Mouse (Mus musculus) hindbrain, embryonic 12.5 days (tissue): ENCODE data around the gene Cd27. TPM values are rescaled to one million over a fixed set of nuclear protein-coding genes. Genes with fewer than 3 reads are reported as not detected.

Experiments
- ATAC-seq: fragments of 200-750 bp; cut with Nextera tagmentation; 2 replicates; pipeline ENCODE4 v1.8.0; 2017; ENCODE audit warnings: moderate TSS enrichment; ENCODE audit not compliant: low FRiP score
- H3K27ac ChIP-seq: fragments of 300-500 bp; sonication (generic); 2 replicates; pipeline ENCODE4 v1.5.1; 2016; ENCODE audit warnings: mild to moderate bottlenecking
- H3K27me3 ChIP-seq: fragments of 300-500 bp; sonication (generic); 2 replicates; pipeline ENCODE4 v1.6.1; 2016; ENCODE audit warnings: mild to moderate bottlenecking
- H3K36me3 ChIP-seq: fragments of 300-500 bp; sonication (generic); 2 replicates; pipeline ENCODE4 v1.6.1; 2016; ENCODE audit warnings: mild to moderate bottlenecking
- H3K4me1 ChIP-seq: fragments of 300-500 bp; sonication (generic); 2 replicates; pipeline ENCODE4 v1.6.1; 2016
- H3K4me2 ChIP-seq: fragments of 300-500 bp; sonication (generic); replicated peaks from 2 replicates; pipeline ENCODE4 v1.6.1; 2016; ENCODE audit warnings: mild to moderate bottlenecking
- H3K4me3 ChIP-seq: fragments of 300-500 bp; sonication (generic); 2 replicates; pipeline ENCODE4 v1.5.1; 2016; ENCODE audit warnings: mild to moderate bottlenecking
- H3K9ac ChIP-seq: fragments of 300-500 bp; sonication (generic); 2 replicates; pipeline ENCODE4 v1.6.1; 2016; ENCODE audit warnings: mild to moderate bottlenecking, moderate library complexity
- H3K9me3 ChIP-seq: fragments of 300-500 bp; sonication (generic); replicated peaks from 2 replicates; pipeline ENCODE4 v1.6.1; 2016; ENCODE audit warnings: mild to moderate bottlenecking
- WGBS: fragments of 180-500 bp; shearing (Covaris S2); methylation state at CpG from one replicate; pipeline ENCODE4 v1.1.7; 2016; 5-methylcytosine and 5-hydroxymethylcytosine counted together
- polyA plus RNA-seq: library from polyadenylated mRNA; unstranded; fragments of >200 nt; fragmentation: Nextera tagmentation; extraction: Ambion mirVana; gene quantifications from 2 replicates; pipeline ENCODE4 v1.2.1, GENCODE M21; 2016

The Cd27 gene
- polyA plus RNA-seq, 1 experiment from 2014 or later, result 1.9 TPM

GRCm38 (mm10) chr6:125266091-125266490 is 29.3 kb upstream of the Cd27 start:
- H3K9ac ChIP-seq, result no peak overlapping the region
- H3K4me1 ChIP-seq, result no peaks in the 10 kb centered on the region
- no peaks in the 10 kb centered on the region for H3K9me3 ChIP-seq
- no peaks in the 10 kb centered on the region for H3K36me3 ChIP-seq
- H3K27ac ChIP-seq, result no peak overlapping the region
- H3K4me3 ChIP-seq, result no peak overlapping the region
- H3K4me2 ChIP-seq, result no peak overlapping the region
- ATAC-seq, result no peak
- peaks cover 9% of the 10 kb centered on the region; the same call in 1 of the 2 replicates for H3K27me3 ChIP-seq
- 68% methylated on average over 13 of the region's 13 CpGs for WGBS

DNA sequence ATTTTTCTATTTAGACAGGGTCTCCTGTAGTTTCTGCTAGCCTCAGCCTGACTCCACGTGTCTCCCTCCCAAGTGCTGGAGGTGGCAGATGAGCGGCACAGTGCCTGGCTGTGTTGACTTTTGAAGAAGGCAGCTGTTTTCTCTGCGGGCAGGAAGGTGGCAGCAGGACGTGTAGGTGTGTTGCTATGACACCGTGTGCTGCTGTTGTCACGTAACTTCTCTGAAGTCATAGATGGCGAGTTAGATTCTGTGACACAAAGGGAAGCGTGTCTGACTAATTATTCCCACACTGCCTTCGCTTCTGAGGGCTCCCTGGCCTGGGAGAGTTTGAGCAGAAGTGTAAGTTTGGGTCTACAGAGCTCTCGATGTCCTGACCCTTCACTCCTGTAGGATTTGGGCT is 28.4 kb upstream of the Cd27 start:
- 51% methylated on average over 10 of the region's 10 CpGs for WGBS
- Histone ChIP-seq H3K36me3 (no peaks in the 10 kb centered on the region), H3K27ac (no peak overlapping the region), H3K4me3 (no peak overlapping the region), H3K9me3 (no peaks in the 10 kb centered on the region), H3K27me3 (0 out of 2 replicates have a peak, but pooled peaks cover 1% of the 10 kb centered on the region), H3K9ac (no peak overlapping the region), H3K4me1 (no peaks in the 10 kb centered on the region), H3K4me2 (no peak overlapping the region)
- no peak for ATAC-seq

- Histone ChIP-seq H3K4me2 (no peak overlapping the region), H3K27me3 (no peaks in the 10 kb centered on the region), H3K4me1 (no peaks in the 10 kb centered on the region), H3K27ac (no peak overlapping the region), H3K4me3 (no peak overlapping the region), H3K9me3 (no peaks in the 10 kb centered on the region), H3K36me3 (no peaks in the 10 kb centered on the region), H3K9ac (no peak overlapping the region)
- ATAC-seq, result no peak
- 86% methylated on average over 9 of the region's 9 CpGs for WGBS
Measured at GRCm38 (mm10) chr6:125264219-125264618, 27.4 kb upstream of the Cd27 start.

DNA sequence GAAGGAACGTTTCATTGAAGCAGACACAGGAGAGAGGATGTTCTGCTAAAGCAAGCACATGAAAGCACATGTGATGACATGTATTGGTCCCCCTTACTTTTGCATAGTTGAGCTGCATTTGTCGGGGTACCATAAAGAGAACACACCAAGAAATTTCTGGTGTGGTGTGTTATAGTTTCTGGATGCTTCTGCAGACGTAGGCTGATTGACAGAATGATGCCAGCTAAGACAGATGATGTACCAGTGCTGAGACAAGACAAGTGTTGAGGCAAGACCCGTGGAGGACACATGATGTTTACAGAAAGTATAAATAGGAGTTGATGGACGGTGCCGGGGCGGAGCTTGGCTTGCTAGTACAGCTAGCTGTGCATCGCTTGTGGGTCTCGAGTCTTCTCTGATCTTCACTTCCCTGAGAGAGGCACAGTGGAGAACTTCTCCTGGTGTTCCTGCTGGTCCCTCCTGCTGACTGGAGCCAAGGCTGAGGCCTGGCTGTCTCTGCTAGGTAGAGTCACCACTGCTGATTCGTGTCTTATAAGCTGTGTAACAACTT is 23.3 kb upstream of the Cd27 start:
- Histone ChIP-seq H3K27ac (no peak overlapping the region), H3K27me3 (no peaks in the 10 kb centered on the region), H3K4me2 (no peak overlapping the region), H3K36me3 (no peaks in the 10 kb centered on the region), H3K9ac (no peak overlapping the region), H3K9me3 (no peaks in the 10 kb centered on the region), H3K4me1 (no peaks in the 10 kb centered on the region), H3K4me3 (no peak overlapping the region)
- ATAC-seq, result no peak
- WGBS, result 79% methylated on average over 10 of the region's 10 CpGs

DNA sequence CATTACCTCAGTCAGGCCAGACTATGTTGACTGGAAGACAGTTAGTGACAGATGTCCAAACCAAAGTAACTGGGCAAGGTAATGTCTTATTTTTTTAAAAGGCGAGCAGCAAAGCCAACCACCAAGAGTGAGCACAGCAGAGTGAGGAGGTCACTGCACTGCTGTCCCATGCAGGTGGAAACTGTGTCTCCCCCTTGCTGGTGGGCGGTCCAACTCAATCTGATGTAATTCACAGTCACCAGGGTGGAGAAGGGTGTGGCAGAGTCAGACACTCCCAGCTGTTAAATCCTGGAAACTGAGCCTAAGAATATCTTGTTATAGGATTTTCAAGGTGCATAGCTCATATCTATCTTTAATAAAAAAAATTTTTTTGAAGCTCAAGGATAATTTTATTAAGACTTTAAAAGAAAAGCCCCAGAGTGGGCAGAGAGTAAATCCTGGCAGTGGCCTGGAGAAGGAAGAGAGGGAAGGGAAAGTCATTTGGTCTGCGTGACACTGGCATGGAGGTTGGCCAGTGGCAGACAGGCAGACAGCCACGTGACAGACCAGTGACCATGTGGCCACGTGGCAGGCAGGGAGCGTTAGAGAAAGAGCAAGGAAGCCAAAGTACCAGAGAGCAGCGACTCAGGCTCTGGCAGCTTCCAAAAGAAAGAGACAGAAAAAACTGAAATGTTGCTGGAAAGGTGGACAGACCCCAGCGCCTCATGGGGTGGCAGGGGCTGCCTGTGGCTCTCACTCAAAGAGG is 19.6 kb upstream of the Cd27 start:
- Histone ChIP-seq H3K4me3 (no peak overlapping the region), H3K27me3 (no peaks in the 10 kb centered on the region), H3K4me2 (no peak overlapping the region), H3K36me3 (no peaks in the 10 kb centered on the region), H3K9me3 (no peaks in the 10 kb centered on the region), H3K9ac (no peak overlapping the region), H3K4me1 (no peaks in the 10 kb centered on the region), H3K27ac (no peak overlapping the region)
- 88% methylated on average over 8 of the region's 8 CpGs for WGBS
- ATAC-seq, result no peak

DNA sequence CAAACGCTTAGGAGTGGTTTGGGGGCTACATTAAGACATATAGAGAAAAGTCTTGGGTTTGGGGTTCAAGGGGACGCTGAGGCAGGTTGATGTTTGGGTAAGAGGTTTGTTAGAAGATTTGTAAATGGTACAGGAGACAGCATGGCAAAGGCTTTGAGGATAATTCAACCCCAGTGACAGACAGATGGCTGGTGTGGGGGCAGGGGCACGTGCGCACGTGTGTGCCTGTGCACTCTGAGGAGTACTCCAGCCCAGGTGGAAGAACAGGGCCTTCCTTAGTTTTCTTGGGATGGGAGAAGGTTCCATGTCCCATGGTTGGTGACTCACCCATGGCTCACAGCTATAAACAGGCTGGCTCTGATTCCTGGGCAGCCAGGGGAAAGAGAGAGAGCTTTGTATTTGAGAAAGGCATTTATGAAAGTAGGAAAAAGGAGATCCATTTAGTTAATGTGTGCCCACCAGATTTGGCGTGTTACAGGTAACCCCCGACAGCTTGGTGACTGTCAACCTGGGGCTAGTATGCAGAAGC is 18.8 kb upstream of the Cd27 start:
- WGBS, result 83% methylated on average over 7 of the region's 7 CpGs
- no peaks in the 10 kb centered on the region for H3K36me3 ChIP-seq
- H3K4me1 ChIP-seq, result no peaks in the 10 kb centered on the region
- H3K27me3 ChIP-seq, result no peaks in the 10 kb centered on the region
- H3K27ac ChIP-seq, result no peak overlapping the region
- H3K9ac ChIP-seq, result no peak overlapping the region
- H3K4me2 ChIP-seq, result no peak overlapping the region
- no peaks in the 10 kb centered on the region for H3K9me3 ChIP-seq
- no peak overlapping the region for H3K4me3 ChIP-seq
- no peak for ATAC-seq

DNA sequence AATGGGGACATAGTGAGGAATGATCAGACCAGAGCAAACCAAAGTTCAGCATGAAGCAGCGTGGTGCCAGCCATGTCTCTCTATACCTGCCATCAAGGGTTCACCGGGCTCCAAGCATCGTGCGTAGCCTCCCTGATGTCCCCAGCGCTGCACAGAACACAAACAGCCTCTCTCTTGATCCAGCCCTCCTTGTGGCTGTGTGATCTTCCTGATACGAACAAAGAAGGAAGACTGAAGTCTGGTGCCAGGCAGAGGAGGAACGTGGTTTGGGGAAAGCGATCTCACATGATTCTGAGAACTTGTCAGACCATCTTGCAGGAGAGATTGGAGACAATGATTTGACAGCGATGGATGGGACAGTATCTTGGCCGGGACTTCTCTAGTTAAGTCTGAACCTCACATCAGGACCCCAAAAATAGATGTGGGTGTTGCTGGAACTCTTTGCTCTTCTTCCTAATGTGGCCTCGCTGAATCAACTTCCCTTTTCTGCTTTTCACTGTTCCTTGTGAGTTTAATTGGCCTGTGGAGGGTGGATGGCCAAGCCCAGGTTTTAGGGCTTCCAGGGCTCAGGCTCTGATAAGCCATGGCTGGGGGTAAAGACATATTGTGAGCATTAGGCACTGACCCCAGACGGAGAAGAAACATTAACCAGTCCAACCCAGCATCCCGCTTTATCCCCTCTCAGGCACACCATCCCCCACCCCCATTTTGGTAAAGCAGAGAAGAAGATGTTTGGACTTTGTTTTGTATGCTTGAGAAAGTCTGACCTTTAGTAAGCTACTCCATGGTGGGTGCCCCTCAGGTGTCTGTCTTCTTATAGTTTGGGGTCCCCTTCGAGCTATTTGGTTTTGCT is 17.3 kb upstream of the Cd27 start:
- no peaks in the 10 kb centered on the region for H3K36me3 ChIP-seq
- no peaks in the 10 kb centered on the region for H3K9me3 ChIP-seq
- H3K4me2 ChIP-seq, result no peak overlapping the region
- ATAC-seq, result no peak
- no peaks in the 10 kb centered on the region for H3K27me3 ChIP-seq
- no peaks in the 10 kb centered on the region for H3K4me1 ChIP-seq
- no peak overlapping the region for H3K27ac ChIP-seq
- WGBS, result 82% methylated on average over 14 of the region's 14 CpGs
- no peak overlapping the region for H3K9ac ChIP-seq
- no peak overlapping the region for H3K4me3 ChIP-seq

DNA sequence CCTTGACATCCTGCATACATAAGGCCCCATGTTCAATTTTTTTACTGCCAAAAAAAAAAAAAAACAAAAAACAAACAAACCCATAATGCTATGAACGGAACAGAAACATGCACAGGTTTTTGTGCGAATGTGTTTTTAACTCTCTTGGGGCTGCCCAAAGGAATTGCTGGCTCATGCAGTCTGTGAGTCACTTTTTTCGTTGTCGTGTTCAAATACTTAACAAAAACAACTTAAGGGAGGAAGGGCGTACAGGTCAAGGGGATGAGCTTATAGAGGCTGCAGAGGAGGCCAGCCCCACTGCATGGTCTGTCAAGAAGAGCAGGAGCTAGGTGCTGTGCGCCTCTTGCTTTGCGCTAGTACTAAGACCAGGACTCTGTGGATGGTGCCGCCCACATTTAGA is 15.9 kb upstream of the Cd27 start:
- Histone ChIP-seq H3K9me3 (no peaks in the 10 kb centered on the region), H3K9ac (no peak overlapping the region), H3K36me3 (no peaks in the 10 kb centered on the region), H3K4me3 (no peak overlapping the region), H3K4me2 (no peak overlapping the region), H3K4me1 (no peaks in the 10 kb centered on the region), H3K27me3 (no peaks in the 10 kb centered on the region), H3K27ac (no peak overlapping the region)
- whole genome bisulfite sequencing, result 93% methylated on average over 8 of the region's 8 CpGs
- ATAC-seq, result no peak

- H3K4me3 ChIP-seq, result no peak overlapping the region
- no peaks in the 10 kb centered on the region for H3K4me1 ChIP-seq
- H3K9me3 ChIP-seq, result no peaks in the 10 kb centered on the region
- H3K4me2 ChIP-seq, result no peak overlapping the region
- no peaks in the 10 kb centered on the region for H3K36me3 ChIP-seq
- H3K27me3 ChIP-seq, result no peaks in the 10 kb centered on the region
- H3K9ac ChIP-seq, result no peak overlapping the region
- no peak for ATAC-seq
- H3K27ac ChIP-seq, result no peak overlapping the region
- 88% methylated on average over 3 of the region's 3 CpGs for WGBS
Measured at GRCm38 (mm10) chr6:125252285-125252684, 15.5 kb upstream of the Cd27 start.

GRCm38 (mm10) chr6:125244551-125244950 is 7.7 kb upstream of the Cd27 start:
- no peak for ATAC-seq
- WGBS, result 30% methylated on average over 1 of the region's 1 CpGs
- no peaks in the 10 kb centered on the region for H3K36me3 ChIP-seq
- no peak overlapping the region for H3K4me3 ChIP-seq
- no peak overlapping the region for H3K27ac ChIP-seq
- no peaks in the 10 kb centered on the region for H3K4me1 ChIP-seq
- H3K9ac ChIP-seq, result no peak overlapping the region
- H3K27me3 ChIP-seq, result no peaks in the 10 kb centered on the region
- no peaks in the 10 kb centered on the region for H3K9me3 ChIP-seq
- H3K4me2 ChIP-seq, result no peak overlapping the region

- ATAC-seq, result no peak
- no peaks in the 10 kb centered on the region for H3K27me3 ChIP-seq
- 88% methylated on average over 8 of the region's 8 CpGs for whole genome bisulfite sequencing
- no peak overlapping the region for H3K9ac ChIP-seq
- H3K4me2 ChIP-seq, result no peak overlapping the region
- no peak overlapping the region for H3K4me3 ChIP-seq
- no peak overlapping the region for H3K27ac ChIP-seq
- no peaks in the 10 kb centered on the region for H3K4me1 ChIP-seq
- no peaks in the 10 kb centered on the region for H3K36me3 ChIP-seq
- H3K9me3 ChIP-seq, result no peaks in the 10 kb centered on the region
Measured at GRCm38 (mm10) chr6:125241566-125241965, 4.8 kb upstream of the Cd27 start.

GRCm38 (mm10) chr6:125240617-125241016 is 3.8 kb upstream of the Cd27 start:
- no peak for ATAC-seq
- 87% methylated on average over 5 of the region's 5 CpGs for WGBS

More at GRCm38 (mm10) chr6:125240617-125241016, 3.8 kb upstream of the Cd27 start:
- Histone ChIP-seq H3K4me1 (no peaks in the 10 kb centered on the region), H3K27me3 (no peaks in the 10 kb centered on the region), H3K4me2 (no peak overlapping the region), H3K9me3 (no peaks in the 10 kb centered on the region), H3K4me3 (no peak overlapping the region), H3K36me3 (no peaks in the 10 kb centered on the region), H3K27ac (no peak overlapping the region), H3K9ac (no peak overlapping the region)
